Comparison of ENCODE assay signal across 14 mouse cellular contexts in the genomic region with DNA sequence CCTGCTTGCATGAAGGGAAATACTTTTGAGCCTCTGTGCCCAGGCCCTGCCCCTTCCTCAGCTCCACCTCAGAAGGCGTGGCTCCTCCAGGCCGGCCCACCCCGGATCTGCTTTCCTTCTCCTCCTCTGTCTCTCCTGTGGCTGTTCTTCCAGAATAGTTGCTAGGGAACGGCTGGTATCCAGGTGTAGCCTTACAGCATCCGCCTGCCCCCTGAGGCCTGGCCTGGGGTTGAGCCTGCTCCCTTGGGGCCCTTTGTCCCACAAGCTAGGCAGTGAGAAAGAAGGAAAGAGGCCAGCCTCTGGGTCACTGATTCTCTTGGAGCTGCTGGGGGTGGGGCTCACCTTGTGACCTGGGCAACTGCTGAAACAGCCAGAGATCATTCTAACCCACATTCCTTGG. TPM values are rescaled to one million over a fixed set of nuclear protein-coding genes. Genes with fewer than 3 reads are reported as not detected.
DNase-seq lines count a peak whose midpoint lies in the region; ATAC-seq and TF ChIP-seq lines count a peak whose summit lies in the region.
"Had no signal": no experiment of that assay in that cellular context is flagged by ENCODE, and none has a peak within 500 bp of the region (broad histone marks: within the 10 kb centered on the region; RNA-seq: fewer than 3 reads in every experiment).

No protein-coding gene starts in this region.

- H3K27ac ChIP-seq in forebrain, embryonic 11.5 days (ENCODE audit: low read depth, low read length) = no peak overlapping the region
- H3K27ac ChIP-seq in forebrain, embryonic 16.5 days (ENCODE audit: low read length) = no peak overlapping the region
- peak overlapping the region; percentile 45 for H3K27ac ChIP-seq in ES-E14 (ENCODE audit: insufficient read depth, low read depth, low read length, poor library complexity, severe bottlenecking)
- H3K27ac ChIP-seq in embryonic facial prominence, embryonic 14.5 days (replicated peaks; ENCODE audit: low read depth, low read length) = 0 out of 2 replicates have a peak overlapping the region, but pooled peaks have one; percentile 21
- H3K27ac ChIP-seq: liver, embryonic 15.5 days; neural tube, embryonic 12.5 days had no signal

- no peak overlapping the region for H3K4me3 ChIP-seq in forebrain, embryonic 11.5 days (ENCODE audit: low read depth, low read length)
- H3K4me3 ChIP-seq in forebrain, embryonic 16.5 days (replicated peaks; ENCODE audit: low read length) = no peak overlapping the region
- no peak overlapping the region for H3K4me3 ChIP-seq in ES-E14 (ENCODE audit: insufficient read depth in 1 of 2, low read depth in 1 of 2, low read length in 2 of 2, poor library complexity in 1 of 2, severe bottlenecking in 1 of 2)
- H3K4me3 ChIP-seq in embryonic facial prominence, embryonic 14.5 days (ENCODE audit: low read depth, low read length) = no peak overlapping the region
- H3K4me3 ChIP-seq: liver, embryonic 15.5 days; neural tube, embryonic 12.5 days had no signal

- H3K4me2 ChIP-seq in forebrain, embryonic 11.5 days (ENCODE audit: low read depth, low read length, severe bottlenecking) = no peak overlapping the region
- no peak overlapping the region for H3K4me2 ChIP-seq in forebrain, embryonic 16.5 days (ENCODE audit: low read length)
- no peak overlapping the region for H3K4me2 ChIP-seq in embryonic facial prominence, embryonic 14.5 days (ENCODE audit: low read depth, low read length)
- H3K4me2 ChIP-seq: liver, embryonic 15.5 days; neural tube, embryonic 12.5 days had no signal

- 0 out of 2 replicates have a peak, but pooled peaks cover 4% of the 10 kb centered on the region for H3K4me1 ChIP-seq in forebrain, embryonic 11.5 days (replicated peaks; ENCODE audit: control insufficient read depth, insufficient read depth, low read length)
- H3K4me1 ChIP-seq in forebrain, embryonic 16.5 days (replicated peaks; ENCODE audit: control insufficient read depth, insufficient read depth, low read length) = peaks cover 13% of the 10 kb centered on the region
- H3K4me1 ChIP-seq in ES-E14 (ENCODE audit: control insufficient read depth in 2 of 2, insufficient read depth in 2 of 2, low read length in 2 of 2, poor library complexity in 1 of 2) = peaks cover 4 to 18% of the 10 kb centered on the region in 2 experiments; a peak in 1 of 4 replicates
- H3K4me1 ChIP-seq in embryonic facial prominence, embryonic 14.5 days (ENCODE audit: control insufficient read depth, insufficient read depth, low read length) = peaks cover 21% of the 10 kb centered on the region
- H3K4me1 ChIP-seq: liver, embryonic 15.5 days had no signal

- DNase-seq in forebrain, embryonic 11.5 days (ENCODE audit: low spot score) = peak; percentile 60
- DNase-seq in ES-E14 (ENCODE audit: low read depth, low spot score) = peak; percentile 57
- peak; percentile 85 for DNase-seq in embryonic facial prominence, embryonic 14.5 days (ENCODE audit: low spot score)
- DNase-seq in kidney, postnatal 36 days = peak; percentile 89 to 92
- no peak for DNase-seq in layer of hippocampus, postnatal 25 days (ENCODE audit: extremely low spot score in 1 of 2, low spot score in 1 of 2)
- DNase-seq in right cerebral cortex, adult 18-20 months = no peak
- no peak for DNase-seq in heart, adult 11 months
- DNase-seq: cerebellum, adult 18-20 months; layer of hippocampus, adult 9-11 months had no signal

- in situ Hi-C loops in ES-E14 (cut with MboI; ENCODE audit: low sequenced_read_pairs in 2 of 2, unreplicated experiment in 2 of 2) = no loop called here

- no peak overlapping the region for H3K9ac ChIP-seq in forebrain, embryonic 11.5 days (ENCODE audit: low read length)
- H3K9ac ChIP-seq in forebrain, embryonic 16.5 days (replicated peaks; ENCODE audit: low read depth, low read length) = no peak overlapping the region
- H3K9ac ChIP-seq in ES-E14 (ENCODE audit: insufficient read depth, low read depth, low read length, poor library complexity, severe bottlenecking) = no peak overlapping the region
- H3K9ac ChIP-seq in embryonic facial prominence, embryonic 14.5 days (ENCODE audit: low read depth, low read length) = no peak overlapping the region
- H3K9ac ChIP-seq: liver, embryonic 15.5 days; neural tube, embryonic 12.5 days had no signal

- H3K36me3 ChIP-seq in forebrain, embryonic 11.5 days (ENCODE audit: control insufficient read depth, insufficient read depth, low read length) = no peaks in the 10 kb centered on the region
- no peaks in the 10 kb centered on the region for H3K36me3 ChIP-seq in forebrain, embryonic 16.5 days (ENCODE audit: control insufficient read depth, insufficient read depth)
- peaks cover 6% of the 10 kb centered on the region; the same call in 1 of the 2 replicates for H3K36me3 ChIP-seq in ES-E14 (ENCODE audit: control insufficient read depth, insufficient read depth, low read length, poor library complexity, severe bottlenecking)
- H3K36me3 ChIP-seq in embryonic facial prominence, embryonic 14.5 days (ENCODE audit: control insufficient read depth, insufficient read depth, low read length) = 0 out of 2 replicates have a peak, but pooled peaks cover 4% of the 10 kb centered on the region
- H3K36me3 ChIP-seq: liver, embryonic 15.5 days; neural tube, embryonic 12.5 days had no signal

- H3K9me3 ChIP-seq in forebrain, embryonic 11.5 days (ENCODE audit: control insufficient read depth, low read length) = no peaks in the 10 kb centered on the region
- no peaks in the 10 kb centered on the region for H3K9me3 ChIP-seq in forebrain, embryonic 16.5 days (ENCODE audit: control insufficient read depth, low read length)
- H3K9me3 ChIP-seq in ES-E14 (ENCODE audit: control insufficient read depth, insufficient read depth, low read depth, low read length) = no peaks in the 10 kb centered on the region
- no peaks in the 10 kb centered on the region for H3K9me3 ChIP-seq in embryonic facial prominence, embryonic 14.5 days (ENCODE audit: control insufficient read depth, low read length)
- H3K9me3 ChIP-seq: liver, embryonic 15.5 days; neural tube, embryonic 12.5 days had no signal

- 9% methylated on average over 5 of the region's 5 CpGs for WGBS in forebrain, embryonic 11.5 days
- 9% methylated on average over 5 of the region's 5 CpGs for WGBS in forebrain, embryonic 16.5 days
- WGBS in embryonic facial prominence, embryonic 14.5 days = 23% methylated on average over 5 of the region's 5 CpGs

- ATAC-seq in forebrain, embryonic 11.5 days (replicated peaks; ENCODE audit: low FRiP score) = 0 out of 2 replicates have a peak, but pooled peaks have one; percentile 18
- no peak for ATAC-seq in forebrain, embryonic 16.5 days
- peak; percentile 83 for ATAC-seq in embryonic facial prominence, embryonic 14.5 days (ENCODE audit: low read depth)
- ATAC-seq: activated CD4-positive, CD25-positive, alpha-beta regulatory T cell, adult 4 months; forebrain, embryonic 14.5 days had no signal

- H3K27me3 ChIP-seq in forebrain, embryonic 11.5 days (ENCODE audit: control insufficient read depth, insufficient read depth, low read length) = no peaks in the 10 kb centered on the region
- no peaks in the 10 kb centered on the region for H3K27me3 ChIP-seq in forebrain, embryonic 16.5 days (replicated peaks; ENCODE audit: control insufficient read depth, insufficient read depth, low read length)
- H3K27me3 ChIP-seq in embryonic facial prominence, embryonic 14.5 days (replicated peaks; ENCODE audit: control insufficient read depth, insufficient read depth, low read length) = no peaks in the 10 kb centered on the region
- H3K27me3 ChIP-seq: neural tube, embryonic 12.5 days had no signal

TF ChIP-seq in ES-E14, 5 proteins besides CTCF, POLR2A, EP300 and RAD21:
- TF ChIP-seq ZC3H11A (IDR thresholded peaks at IDR 0.05; ENCODE audit: borderline replicate concordance, low read depth, low read length) = no peak
- TF ChIP-seq ZNF384 (IDR thresholded peaks at IDR 0.05; ENCODE audit: low read depth, low read length) = no peak
- TF ChIP-seq HCFC1 (IDR thresholded peaks at IDR 0.05; ENCODE audit: borderline replicate concordance, insufficient read depth, low read length) = no peak
- no peak for TF ChIP-seq CHD2 (IDR thresholded peaks at IDR 0.05; ENCODE audit: low read depth, low read length)
- TF ChIP-seq MAFK (IDR thresholded peaks at IDR 0.05; ENCODE audit: insufficient read depth, low read depth, low read length) = no peak

RNA-seq across cellular contexts. Expression of a gene that starts 38.4 kb away (rescaled TPM):
- polyA plus RNA-seq in forebrain, embryonic 11.5 days (2014; fragmentation: Nextera tagmentation; extraction: Ambion mirVana) = 55.5 and 63.8 TPM in 2 replicates
- 153 and 163 TPM in 2 replicates for polyA plus RNA-seq in forebrain, embryonic 16.5 days (2015; fragmentation: Nextera tagmentation; extraction: Ambion mirVana)
- 16.0 and 26.7 TPM in 2 replicates for total RNA-seq in ES-E14 (2012; rRNA removed)
- polyA plus RNA-seq in embryonic facial prominence, embryonic 14.5 days (2014; fragmentation: Nextera tagmentation; extraction: Ambion mirVana) = 20.3 and 21.2 TPM in 2 replicates
- total RNA-seq in layer of hippocampus, postnatal 25 days (2021) = 100 to 1,000 TPM; 215 to 241 TPM

Comparison
In these comparisons a context has a peak if more than half of its experiments do, and no peak if none do; other contexts are left out.
1. DNase-seq: peak in forebrain, embryonic 11.5 days (single experiment), ES-E14 (single experiment), embryonic facial prominence, embryonic 14.5 days (single experiment) and kidney, postnatal 36 days (2 of 2); none in layer of hippocampus, postnatal 25 days (0 of 2), right cerebral cortex, adult 18-20 months (single experiment) and heart, adult 11 months (single experiment).
2. H3K27ac ChIP-seq: peak in ES-E14 (single experiment) and embryonic facial prominence, embryonic 14.5 days (single experiment); none in forebrain, embryonic 11.5 days (single experiment) and forebrain, embryonic 16.5 days (single experiment).